Mouse (Mus musculus) erythroblast, embryonic 14.5 days (primary cell): ENCODE data around the gene Ctnnal1. TPM values are rescaled to one million over a fixed set of nuclear protein-coding genes. Genes with fewer than 3 reads are reported as not detected.

Experiments
- H3K27me3 ChIP-seq: 2 replicates; pipeline ENCODE4 v1.6.1; 2012; ENCODE audit warnings: inconsistent platforms; ENCODE audit not compliant: control insufficient read depth
- H3K36me3 ChIP-seq: 2 replicates; pipeline ENCODE4 v1.6.1; 2012; ENCODE audit warnings: mild to moderate bottlenecking, inconsistent platforms; ENCODE audit not compliant: control insufficient read depth
- H3K4me1 ChIP-seq: 2 replicates; pipeline ENCODE4 v1.6.1; 2012; ENCODE audit warnings: inconsistent platforms; ENCODE audit not compliant: control insufficient read depth
- H3K4me3 ChIP-seq: replicated peaks from 2 replicates; pipeline ENCODE3; 2012; ENCODE audit warnings: moderate library complexity, mild to moderate bottlenecking, inconsistent platforms
- H3K9me3 ChIP-seq: 2 replicates; pipeline ENCODE4 v1.6.1; 2012; ENCODE audit warnings: low read length, inconsistent platforms, mixed read lengths; ENCODE audit not compliant: control insufficient read depth
- GATA1 ChIP-seq: IDR thresholded peaks from 2 replicates; pipeline ENCODE4 v1.6.1; 2012; ENCODE audit warnings: low read length, inconsistent platforms, mixed read lengths
- TAL1 ChIP-seq: IDR thresholded peaks from 3 replicates; pipeline ENCODE4 v1.6.1; 2012; ENCODE audit warnings: low read length, inconsistent platforms, mixed read lengths
- polyA plus RNA-seq: library from polyadenylated mRNA; stranded (reverse); fragments of >175 nt; gene quantifications from 2 replicates; pipeline ENCODE4 v1.2.3, GENCODE M21; 2012

Ctnnal1 gene
- polyA plus RNA-seq, 1 experiment = 0.18 TPM

- Histone ChIP-seq H3K27me3 (no peaks in the 10 kb centered on the region), H3K4me1 (peaks cover 42% of the 10 kb centered on the region), H3K9me3 (no peaks in the 10 kb centered on the region), H3K4me3 (no peak overlapping the region), H3K36me3 (no peaks in the 10 kb centered on the region)
- TF ChIP-seq GATA1 = no peak
- no peak for TF ChIP-seq TAL1
Measured at GRCm38 (mm10) chr4:56865971-56866370, 983 bp upstream of the Ctnnal1 start.

GRCm38 (mm10) chr4:56864417-56865001 is 479 bp downstream of the Ctnnal1 start:
- no peaks in the 10 kb centered on the region for H3K36me3 ChIP-seq
- H3K9me3 ChIP-seq = no peaks in the 10 kb centered on the region
- H3K27me3 ChIP-seq = no peaks in the 10 kb centered on the region
- no peak for TF ChIP-seq GATA1
- no peak for TF ChIP-seq TAL1
- H3K4me3 ChIP-seq = peak overlapping the region; percentile 71
- H3K4me1 ChIP-seq = peaks cover 42% of the 10 kb centered on the region

DNA sequence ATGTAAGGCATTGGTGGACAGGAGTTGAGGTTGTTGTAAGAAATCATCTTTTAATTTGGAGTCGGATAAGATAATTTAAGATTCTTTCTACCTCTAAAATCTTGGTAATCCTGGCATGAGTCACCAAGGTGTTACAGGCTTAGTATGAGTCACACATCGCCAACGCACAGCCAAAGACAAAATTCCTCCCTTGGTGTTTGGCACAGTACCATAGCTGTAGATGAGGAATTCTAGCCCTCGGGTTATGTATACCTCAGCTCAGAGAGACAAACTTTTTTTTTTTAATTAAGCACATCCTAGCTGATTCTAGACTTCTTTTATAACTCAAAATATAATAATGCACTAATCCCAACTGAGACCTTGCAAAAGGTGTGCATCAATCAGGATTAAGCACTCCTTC is 972 bp downstream of the Ctnnal1 start:
- Histone ChIP-seq H3K27me3 (no peaks in the 10 kb centered on the region), H3K4me3 (peak overlapping the region; percentile 71), H3K9me3 (no peaks in the 10 kb centered on the region), H3K4me1 (peaks cover 42% of the 10 kb centered on the region), H3K36me3 (no peaks in the 10 kb centered on the region)
- TF ChIP-seq GATA1 = no peak
- no peak for TF ChIP-seq TAL1

- H3K27me3 ChIP-seq = no peaks in the 10 kb centered on the region
- no peaks in the 10 kb centered on the region for H3K36me3 ChIP-seq
- TF ChIP-seq GATA1 = no peak
- no peak for TF ChIP-seq TAL1
- H3K4me3 ChIP-seq = no peak overlapping the region
- H3K9me3 ChIP-seq = no peaks in the 10 kb centered on the region
- peaks cover 42% of the 10 kb centered on the region for H3K4me1 ChIP-seq
Measured at GRCm38 (mm10) chr4:56861551-56861950, 3.4 kb downstream of the Ctnnal1 start.

DNA sequence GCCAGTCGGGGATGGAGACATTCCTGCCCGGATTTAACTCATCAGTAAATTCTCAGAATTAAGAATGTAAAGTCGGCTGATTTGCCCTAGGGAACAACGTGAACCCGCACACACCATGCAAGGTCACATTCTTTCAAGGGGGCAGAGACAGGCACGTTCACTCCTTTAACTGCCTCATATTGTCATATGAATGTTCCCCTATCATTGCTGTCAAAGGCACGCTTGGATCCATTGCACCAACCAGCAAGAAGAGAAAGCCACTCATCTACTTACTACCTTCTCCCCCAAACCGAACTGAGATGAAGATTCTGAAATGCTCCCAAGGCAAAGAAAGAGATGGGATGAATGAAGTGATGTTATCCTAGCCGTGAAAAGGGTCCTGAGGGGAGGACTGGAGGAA is 6.3 kb downstream of the Ctnnal1 start:
- no peaks in the 10 kb centered on the region for H3K27me3 ChIP-seq
- H3K9me3 ChIP-seq = no peaks in the 10 kb centered on the region
- peaks cover 23% of the 10 kb centered on the region for H3K4me1 ChIP-seq
- H3K36me3 ChIP-seq = no peaks in the 10 kb centered on the region
- TF ChIP-seq TAL1 (no peak), GATA1 (no peak)
- H3K4me3 ChIP-seq = no peak overlapping the region

DNA sequence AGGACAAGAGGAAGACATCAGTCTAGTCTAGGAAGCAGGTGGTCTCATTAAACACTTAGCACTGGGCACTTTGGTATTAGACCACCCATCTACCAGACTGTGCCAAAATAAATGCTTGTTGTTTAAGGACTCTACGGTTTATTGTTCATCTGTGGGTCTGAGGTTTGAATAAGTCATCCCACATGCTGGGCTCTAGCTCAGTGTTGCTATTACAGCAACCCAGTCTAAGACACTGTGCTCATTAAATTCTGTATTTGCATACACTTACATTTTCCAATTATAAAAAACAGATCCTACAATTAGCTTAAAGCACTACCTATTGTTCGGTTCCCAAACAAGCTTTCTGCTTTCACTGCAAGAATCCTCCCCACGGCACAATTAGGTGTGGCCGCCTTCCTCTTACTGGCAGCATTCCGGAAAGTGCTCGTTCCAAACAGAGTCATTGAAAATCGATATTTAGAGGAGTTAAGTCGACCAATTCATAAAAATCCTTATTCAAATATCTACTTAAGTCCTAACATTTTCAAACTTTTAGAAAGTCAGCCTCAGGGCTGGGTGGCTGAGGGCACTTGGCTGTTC is 8.5 kb downstream of the Ctnnal1 start:
- no peak for TF ChIP-seq GATA1
- no peak for TF ChIP-seq TAL1
- H3K27me3 ChIP-seq = no peaks in the 10 kb centered on the region
- H3K36me3 ChIP-seq = no peaks in the 10 kb centered on the region
- no peak overlapping the region for H3K4me3 ChIP-seq
- peaks cover 1% of the 10 kb centered on the region for H3K4me1 ChIP-seq
- H3K9me3 ChIP-seq = no peaks in the 10 kb centered on the region

DNA sequence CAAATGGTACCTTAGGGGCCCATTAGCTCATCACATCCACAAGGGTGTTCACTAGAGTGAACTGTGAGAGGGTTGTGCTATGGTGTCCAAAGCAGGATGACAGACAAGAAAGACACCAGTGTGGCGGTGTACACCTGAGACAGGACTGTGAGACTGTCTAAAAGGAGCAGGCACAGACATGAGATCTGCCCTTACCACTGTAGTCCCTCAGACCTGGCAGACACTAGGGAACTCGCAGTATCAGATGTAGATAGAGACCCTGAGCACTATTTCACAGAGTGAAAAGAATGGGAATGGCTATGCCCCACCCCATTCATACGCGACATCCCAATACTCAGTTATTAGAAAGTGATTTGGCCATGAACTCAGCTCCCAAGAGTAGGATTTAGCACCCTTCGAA is 9.1 kb downstream of the Ctnnal1 start:
- H3K9me3 ChIP-seq = no peaks in the 10 kb centered on the region
- H3K4me3 ChIP-seq = no peak overlapping the region
- TF ChIP-seq TAL1 (no peak), GATA1 (no peak)
- H3K27me3 ChIP-seq = no peaks in the 10 kb centered on the region
- no peaks in the 10 kb centered on the region; the same call in 1 of the 2 replicates for H3K4me1 ChIP-seq
- no peaks in the 10 kb centered on the region for H3K36me3 ChIP-seq

DNA sequence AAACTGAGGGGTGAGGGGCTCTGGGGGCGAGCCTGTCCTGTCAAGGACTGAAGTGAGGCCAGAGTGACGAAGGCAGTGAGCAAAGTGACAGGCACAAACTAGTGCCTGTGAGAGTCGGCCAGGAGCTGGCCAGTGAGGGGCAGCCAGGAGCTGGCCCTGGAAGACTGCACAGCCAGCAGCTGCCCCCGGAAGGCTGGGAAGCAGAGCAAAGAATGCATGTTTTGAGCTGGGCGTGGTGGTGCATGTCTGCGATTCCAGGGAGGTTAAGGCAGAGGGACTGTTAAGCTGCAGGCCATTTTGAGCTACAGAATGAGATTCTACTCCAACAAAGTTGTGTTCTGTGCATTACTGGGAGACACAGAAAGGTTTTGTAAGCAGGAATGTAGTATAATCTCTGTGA is 14.3 kb downstream of the Ctnnal1 start:
- Histone ChIP-seq H3K36me3 (peaks cover 2% of the 10 kb centered on the region), H3K4me1 (no peaks in the 10 kb centered on the region), H3K4me3 (no peak overlapping the region), H3K27me3 (no peaks in the 10 kb centered on the region), H3K9me3 (no peaks in the 10 kb centered on the region)
- no peak for TF ChIP-seq GATA1
- TF ChIP-seq TAL1 = no peak

DNA sequence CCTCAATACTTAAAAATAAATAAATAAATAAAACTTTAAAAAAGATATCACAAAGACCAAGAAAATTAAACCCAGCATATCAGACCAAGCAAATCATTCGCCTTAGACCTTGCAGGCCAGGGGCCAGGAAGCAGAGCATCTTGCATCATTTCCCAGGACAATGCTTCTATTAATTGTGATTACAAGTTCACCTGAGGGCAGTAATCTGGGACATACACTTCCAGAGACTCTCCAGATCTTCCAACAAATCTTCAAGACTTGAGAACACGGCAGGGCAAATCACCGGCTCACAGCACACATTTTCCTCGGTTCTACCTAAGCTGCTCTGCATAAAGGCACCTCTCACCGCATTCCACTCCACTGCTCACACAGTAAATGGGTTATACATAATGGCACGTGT is 16.9 kb downstream of the Ctnnal1 start:
- TF ChIP-seq TAL1 (no peak), GATA1 (no peak)
- H3K36me3 ChIP-seq = peaks cover 20% of the 10 kb centered on the region
- H3K9me3 ChIP-seq = peaks cover 5% of the 10 kb centered on the region; the same call in 1 of the 2 replicates
- H3K27me3 ChIP-seq = no peaks in the 10 kb centered on the region
- no peak overlapping the region for H3K4me3 ChIP-seq
- no peaks in the 10 kb centered on the region for H3K4me1 ChIP-seq
